Mouse (Mus musculus) G1E (cell line): ENCODE results near the gene Mvk.

Source experiments
- CTCF ChIP-seq: IDR thresholded peaks from 2 replicates; pipeline ENCODE4 v1.5.1; 2012; ENCODE audit warnings: low read depth, low read length, inconsistent platforms, mixed read lengths
- GATA1 ChIP-seq: IDR thresholded peaks from 2 replicates; pipeline ENCODE4 v1.6.1; 2012; ENCODE audit warnings: borderline replicate concordance, low read length, inconsistent platforms, mixed read lengths
- TAL1 ChIP-seq: conservative IDR thresholded peaks from 2 replicates; pipeline ENCODE4 v1.6.1; 2012; ENCODE audit warnings: low read depth, low read length, inconsistent platforms, mixed read lengths

DNA sequence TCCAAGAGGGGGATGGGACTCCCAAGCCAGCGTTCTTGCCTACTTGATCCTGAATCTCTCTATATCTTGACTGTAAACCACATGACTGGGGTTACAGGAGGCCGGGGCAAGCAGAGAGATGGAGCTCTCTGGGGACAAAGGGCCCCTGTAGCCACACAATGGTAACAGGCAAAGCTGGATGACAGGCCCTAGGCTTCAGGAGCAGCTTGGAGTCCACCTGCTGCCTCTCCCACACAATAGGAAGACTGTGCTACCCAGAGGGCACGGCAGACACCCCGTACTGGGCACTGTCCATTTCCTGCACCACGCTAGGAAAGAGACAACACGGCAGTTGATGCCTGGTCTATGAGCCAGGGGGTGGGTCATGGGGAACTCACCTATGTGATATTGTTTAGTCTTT lies 45.5 kb downstream of the Mvk start:
- no peak for TF ChIP-seq GATA1
- TF ChIP-seq CTCF, result no peak
- TF ChIP-seq TAL1, result no peak
